Mouse (Mus musculus) liver, embryonic 14.5 days (tissue): ENCODE data around the gene Gm17387. TPM values are rescaled to one million over a fixed set of nuclear protein-coding genes. Genes with fewer than 3 reads are reported as not detected.

Source experiments
- ATAC-seq: fragments of 200-750 bp; cut with Nextera tagmentation; 2 replicates; pipeline ENCODE4 v1.8.0; 2017; ENCODE audit warnings: moderate number of reproducible peaks, mild to moderate bottlenecking, moderate library complexity; ENCODE audit not compliant: insufficient read depth
- DNase-seq, 3 experiments: peaks; one replicate each; pipeline ENCODE4 v3.0.0-alpha.2; 2012 to 2013; ENCODE audit warnings: low read depth in 3 of 3, low spot score in 3 of 3
- H3K27ac ChIP-seq: fragments of 300-500 bp; sonication (generic); 2 replicates; pipeline ENCODE4 v1.5.1; 2014; ENCODE audit warnings: moderate library complexity, mild to moderate bottlenecking, control low read depth, inconsistent platforms
- H3K27me3 ChIP-seq: fragments of 300-500 bp; sonication (generic); 2 replicates; pipeline ENCODE4 v1.6.1; 2014; ENCODE audit warnings: mild to moderate bottlenecking, low read length, moderate library complexity; ENCODE audit not compliant: control insufficient read depth, insufficient read depth
- H3K36me3 ChIP-seq: fragments of 300-500 bp; sonication (generic); replicated peaks from 2 replicates; pipeline ENCODE4 v1.6.1; 2014; ENCODE audit warnings: low read depth; ENCODE audit not compliant: control insufficient read depth, insufficient read depth
- H3K4me1 ChIP-seq, 2 experiments: fragments of 200-500 bp in 1 of 2; fragments of 300-500 bp in 1 of 2; sonication (generic) in 1 of 2; replicated peaks; 2 replicates each; pipeline ENCODE4 v1.6.1; 2012 to 2014; ENCODE audit warnings: antibody characterized with exemption in 1 of 2, inconsistent platforms in 1 of 2, low read length in 1 of 2; ENCODE audit not compliant: control insufficient read depth in 2 of 2, insufficient read depth in 2 of 2
- H3K4me2 ChIP-seq: fragments of 300-500 bp; sonication (generic); 2 replicates; pipeline ENCODE4 v1.6.1; 2014; ENCODE audit warnings: low read depth, mild to moderate bottlenecking, control low read depth, moderate library complexity
- H3K4me3 ChIP-seq, 2 experiments: fragments of 200-500 bp in 1 of 2; fragments of 300-500 bp in 1 of 2; sonication (generic) in 1 of 2; 2 replicates each; pipeline ENCODE4 v1.5.1; 2012 to 2014; ENCODE audit warnings: low read depth in 2 of 2, low read length in 2 of 2, mild to moderate bottlenecking in 2 of 2, control low read depth in 1 of 2, inconsistent platforms in 1 of 2, moderate library complexity in 1 of 2; ENCODE audit not compliant: insufficient read depth in 1 of 2
- H3K9ac ChIP-seq: fragments of 300-500 bp; sonication (generic); replicated peaks from 2 replicates; pipeline ENCODE4 v1.6.1; 2014; ENCODE audit warnings: mild to moderate bottlenecking, control low read depth, moderate library complexity
- H3K9me3 ChIP-seq: fragments of 300-500 bp; sonication (generic); 2 replicates; pipeline ENCODE4 v1.6.1; 2016; ENCODE audit warnings: low read length, mixed read lengths; ENCODE audit not compliant: control insufficient read depth
- CTCF ChIP-seq: IDR thresholded peaks from 2 replicates; pipeline ENCODE4 v1.5.1; 2016; ENCODE audit warnings: antibody characterized with exemption, low read depth, control low read depth
- EP300 ChIP-seq: IDR thresholded peaks from 2 replicates; pipeline ENCODE4 v1.6.1; 2016; ENCODE audit warnings: antibody characterized with exemption, low read depth
- WGBS: fragments of 180-500 bp; shearing (Covaris S2); extraction: QIAGEN DNeasy Blood & Tissue Kit; methylation state at CpG from one replicate; pipeline ENCODE4 v1.1.7; 2014; ENCODE audit not compliant: insufficient replicate concordance; 5-methylcytosine and 5-hydroxymethylcytosine counted together
- polyA plus RNA-seq, 2 experiments: library from polyadenylated mRNA; depleted of rRNA in 1 of 2; stranded (reverse) in 1 of 2; unstranded in 1 of 2; fragments of >200 nt; fragmentation: Nextera tagmentation in 1 of 2; extraction: Ambion mirVana in 1 of 2; gene quantifications; 2 replicates each; pipeline versions ENCODE4 v1.2.1 to v1.2.3; 2012 to 2014

The Gm17387 gene
- not detected in 2 replicates for polyA plus RNA-seq (2012; rRNA removed)
- not detected in 2 replicates for polyA plus RNA-seq (2014; fragmentation: Nextera tagmentation; extraction: Ambion mirVana)

GRCm38 (mm10) chr7:141028831-141029230, at the start of gene Gm17387:
Gm17387 (plus strand) TSS chr7:141029131.
- DNase-seq: no peak
- no peak for TF ChIP-seq CTCF
- no peak for TF ChIP-seq EP300
- H3K4me1 ChIP-seq: peaks cover 0 to 6% of the 10 kb centered on the region in 2 experiments; a peak in 3 of 4 replicates
- 89% methylated on average over 2 of the region's 2 CpGs for WGBS
- H3K9ac ChIP-seq: no peak within 1 kb of the TSS
- no peaks in the 10 kb centered on the region for H3K9me3 ChIP-seq
- no peak within 1 kb of the TSS for H3K4me2 ChIP-seq
- no peaks in the 10 kb centered on the region for H3K36me3 ChIP-seq
- H3K4me3 ChIP-seq: no peak within 1 kb of the TSS
- H3K27me3 ChIP-seq: no peaks in the 10 kb centered on the region
- no peak within 1 kb of the TSS for H3K27ac ChIP-seq
- ATAC-seq: no peak

- H3K36me3 ChIP-seq: no peaks in the 10 kb centered on the region
- TF ChIP-seq EP300 (no peak), CTCF (no peak)
- peak; percentile 18; the same call in 1 of the 2 replicates for ATAC-seq
- DNase-seq: no peak
- no peak overlapping the region for H3K27ac ChIP-seq
- H3K4me2 ChIP-seq: no peak overlapping the region
- 19% methylated on average over 8 of the region's 8 CpGs for WGBS
- no peak overlapping the region for H3K4me3 ChIP-seq
- no peaks in the 10 kb centered on the region for H3K27me3 ChIP-seq
- no peaks in the 10 kb centered on the region for H3K9me3 ChIP-seq
- H3K9ac ChIP-seq: no peak overlapping the region
- peaks cover 0 to 7% of the 10 kb centered on the region in 2 experiments; a peak in 2 of 4 replicates for H3K4me1 ChIP-seq
Measured at GRCm38 (mm10) chr7:140981704-140982103, 47.2 kb upstream of the Gm17387 start.

- no peak for ATAC-seq
- DNase-seq: no peak
- no peak for TF ChIP-seq EP300
- no peak for TF ChIP-seq CTCF
- Histone ChIP-seq H3K4me2 (no peak overlapping the region), H3K4me3 (no peak overlapping the region), H3K4me1 (peaks cover 0 to 7% of the 10 kb centered on the region in 2 experiments; a peak in 2 of 4 replicates), H3K27me3 (no peaks in the 10 kb centered on the region), H3K27ac (no peak overlapping the region), H3K36me3 (no peaks in the 10 kb centered on the region), H3K9me3 (no peaks in the 10 kb centered on the region), H3K9ac (no peak overlapping the region)
- 48% methylated on average over 7 of the region's 7 CpGs for WGBS
Measured at GRCm38 (mm10) chr7:140982971-140983370, 46.0 kb upstream of the Gm17387 start.

- Histone ChIP-seq H3K9ac (no peak overlapping the region), H3K4me1 (peaks cover 0 to 9% of the 10 kb centered on the region in 2 experiments; a peak in 2 of 4 replicates), H3K27me3 (no peaks in the 10 kb centered on the region), H3K9me3 (no peaks in the 10 kb centered on the region), H3K27ac (no peak overlapping the region), H3K36me3 (no peaks in the 10 kb centered on the region), H3K4me2 (no peak overlapping the region), H3K4me3 (no peak overlapping the region)
- ATAC-seq (no peak), DNase-seq (no peak)
- 51% methylated on average over 17 of the region's 17 CpGs for WGBS
- TF ChIP-seq EP300: no peak
- no peak for TF ChIP-seq CTCF
Measured at GRCm38 (mm10) chr7:140987182-140988138, 41.5 kb upstream of the Gm17387 start.

- no peaks in the 10 kb centered on the region for H3K9me3 ChIP-seq
- ATAC-seq (no peak), DNase-seq (no peak)
- no peak overlapping the region for H3K4me3 ChIP-seq
- H3K4me2 ChIP-seq: no peak overlapping the region
- H3K9ac ChIP-seq: no peak overlapping the region
- 49% methylated on average over 4 of the region's 4 CpGs for WGBS
- H3K27ac ChIP-seq: no peak overlapping the region
- no peaks in the 10 kb centered on the region for H3K36me3 ChIP-seq
- no peaks in the 10 kb centered on the region for H3K27me3 ChIP-seq
- no peak for TF ChIP-seq CTCF
- no peak for TF ChIP-seq EP300
- peaks cover 0 to 9% of the 10 kb centered on the region in 2 experiments; a peak in 2 of 4 replicates for H3K4me1 ChIP-seq
Measured at GRCm38 (mm10) chr7:140989022-140989421, 39.9 kb upstream of the Gm17387 start.
